In the genomic region with DNA sequence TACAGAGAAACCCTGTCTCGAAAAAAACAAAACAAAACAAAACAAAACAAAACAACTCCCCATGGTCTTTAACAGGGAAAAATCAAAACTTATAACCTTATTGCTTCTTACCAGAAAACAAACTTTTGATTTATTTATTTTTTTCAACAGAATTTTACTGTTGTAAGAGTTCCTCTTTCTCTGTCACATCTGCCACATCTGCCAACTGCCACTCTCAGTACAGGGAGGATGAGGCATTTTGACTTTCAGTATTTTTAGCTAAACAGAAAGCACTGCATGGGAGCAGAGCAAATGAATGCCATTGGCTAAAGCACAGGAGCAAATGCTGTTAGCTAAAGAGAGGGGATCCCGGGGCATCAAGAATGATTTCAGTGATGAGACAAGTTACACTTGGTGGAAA, we compare ENCODE assay signal across 23 mouse cellular contexts.
DNase-seq lines count a peak whose midpoint lies in the region; ATAC-seq and TF ChIP-seq lines count a peak whose summit lies in the region.
"Had no signal": no experiment of that assay in that cellular context is flagged by ENCODE, and none has a peak within 500 bp of the region (broad histone marks: within the 10 kb centered on the region; RNA-seq: fewer than 3 reads in every experiment).

No protein-coding gene starts in this region.

- no peak overlapping the region for H3K4me3 ChIP-seq in myocyte
- H3K4me3 ChIP-seq in midbrain, embryonic 15.5 days: no peak overlapping the region
- H3K4me3 ChIP-seq: embryonic facial prominence, embryonic 10.5 days; embryonic facial prominence, embryonic 12.5 days; forebrain, embryonic 13.5 days; forebrain, embryonic 15.5 days had no signal

- no peak overlapping the region for H3K27ac ChIP-seq in midbrain, embryonic 15.5 days
- H3K27ac ChIP-seq: embryonic facial prominence, embryonic 10.5 days; embryonic facial prominence, embryonic 12.5 days; forebrain, embryonic 13.5 days; forebrain, embryonic 15.5 days had no signal

- DNase-seq in thymus, postnatal 10 days (ENCODE audit: low spot score in 2 of 2): peak; percentile 9 to 15
- DNase-seq in thymus, postnatal 4 days: no peak
- DNase-seq in thymus, postnatal 25 days: peak; percentile 3
- DNase-seq in thymus, postnatal 36 days: no peak
- DNase-seq: adrenal gland, adult 8-10 months; adrenal gland, postnatal 14 days; adrenal gland, postnatal 36 days; B cell, adult 2 months; cerebellum, adult 11-12 months; cerebellum, adult 2 months; cerebellum, adult 9-10 months; cerebellum, postnatal 10 days; cerebellum, postnatal 25 days; forebrain, postnatal 0 days had no signal

- no peaks in the 10 kb centered on the region for H3K36me3 ChIP-seq in myocyte (ENCODE audit: control insufficient read depth, insufficient read depth)
- no peaks in the 10 kb centered on the region for H3K36me3 ChIP-seq in midbrain, embryonic 15.5 days (replicated peaks)
- H3K36me3 ChIP-seq: embryonic facial prominence, embryonic 10.5 days; embryonic facial prominence, embryonic 12.5 days; forebrain, embryonic 15.5 days had no signal

- no peaks in the 10 kb centered on the region for H3K4me1 ChIP-seq in midbrain, embryonic 15.5 days
- H3K4me1 ChIP-seq: embryonic facial prominence, embryonic 10.5 days; embryonic facial prominence, embryonic 12.5 days had no signal

- H3K4me2 ChIP-seq in myocyte (ENCODE audit: low read depth): peak overlapping the region; percentile 6
- H3K4me2 ChIP-seq in midbrain, embryonic 15.5 days: no peak overlapping the region
- H3K4me2 ChIP-seq: embryonic facial prominence, embryonic 12.5 days; forebrain, embryonic 13.5 days; forebrain, embryonic 15.5 days had no signal

- TF ChIP-seq POLR2A in myocyte (IDR thresholded peaks at IDR 0.05; ENCODE audit: insufficient read length, low read depth): no peak

- no peaks in the 10 kb centered on the region for H3K27me3 ChIP-seq in myocyte (ENCODE audit: control insufficient read depth, insufficient read depth, insufficient read length)
- no peaks in the 10 kb centered on the region for H3K27me3 ChIP-seq in midbrain, embryonic 15.5 days (replicated peaks)
- H3K27me3 ChIP-seq: embryonic facial prominence, embryonic 12.5 days; forebrain, embryonic 13.5 days; forebrain, embryonic 15.5 days; Patski had no signal

- no peak for ATAC-seq in midbrain, embryonic 15.5 days (replicated peaks)
- ATAC-seq: activated CD4-positive, CD25-positive, alpha-beta regulatory T cell, adult 4 months; CD4-positive, CD25-positive, alpha-beta regulatory T cell, adult 4 months; Patski had no signal

- no peak overlapping the region for H3ac ChIP-seq in myocyte (ENCODE audit: control insufficient read depth, insufficient read length)

- H3K9ac ChIP-seq in midbrain, embryonic 15.5 days: no peak overlapping the region
- H3K9ac ChIP-seq: embryonic facial prominence, embryonic 12.5 days; forebrain, embryonic 13.5 days; forebrain, embryonic 15.5 days; forebrain, postnatal 0 days had no signal

- no peaks in the 10 kb centered on the region for H3K9me3 ChIP-seq in midbrain, embryonic 15.5 days
- H3K9me3 ChIP-seq: embryonic facial prominence, embryonic 10.5 days; embryonic facial prominence, embryonic 12.5 days; forebrain, embryonic 13.5 days; forebrain, embryonic 15.5 days had no signal

- no peaks in the 10 kb centered on the region for H3K79me2 ChIP-seq in myocyte (ENCODE audit: control insufficient read depth, insufficient read depth)

- WGBS in midbrain, embryonic 15.5 days: 80% methylated on average over 2 of the region's 2 CpGs

TF ChIP-seq in myocyte, 11 proteins besides CTCF, POLR2A, EP300 and RAD21:
- TF ChIP-seq MAX (IDR thresholded peaks at IDR 0.05; ENCODE audit: low read depth) (no peak), MYOD1 (IDR thresholded peaks at IDR 0.05; ENCODE audit: control insufficient read depth in 1 of 3, insufficient read length in 2 of 3, low read depth in 2 of 3) (no peak), TCF12 (IDR thresholded peaks at IDR 0.05; ENCODE audit: insufficient read depth, poor library complexity, severe bottlenecking) (no peak), SRF (IDR thresholded peaks at IDR 0.05; ENCODE audit: control insufficient read depth, insufficient read length, low read depth) (no peak), POLR2AphosphoS2 (IDR thresholded peaks at IDR 0.05; ENCODE audit: insufficient read length, low read depth) (no peak), TCF3 (IDR thresholded peaks at IDR 0.05; ENCODE audit: insufficient read length, low read depth) (no peak), REST (IDR thresholded peaks at IDR 0.05; ENCODE audit: insufficient read depth, insufficient read length) (no peak), MYOG (IDR thresholded peaks at IDR 0.05; ENCODE audit: control insufficient read depth in 1 of 3, insufficient read depth in 1 of 3, insufficient read length in 2 of 3, low read depth in 2 of 3) (no peak), CEBPB (IDR thresholded peaks at IDR 0.05; ENCODE audit: insufficient read depth, poor library complexity, severe bottlenecking) (no peak), E2F4 (IDR thresholded peaks at IDR 0.05; ENCODE audit: insufficient read depth) (no peak), USF1 (IDR thresholded peaks at IDR 0.05; ENCODE audit: low read depth) (no peak)

Comparison
In these comparisons a context has a peak if more than half of its experiments do, and no peak if none do; other contexts are left out.
1. DNase-seq: peak in thymus, postnatal 10 days (2 of 2) and thymus, postnatal 25 days (single experiment); none in thymus, postnatal 4 days (single experiment) and thymus, postnatal 36 days (0 of 2).